Mouse (Mus musculus): ENCODE data around the gene Celsr1. TPM values are rescaled to one million over a fixed set of nuclear protein-coding genes. Genes with fewer than 3 reads are reported as not detected.
"Not testable (repeated sequence)": the region's sequence is repeated elsewhere in the genome, so short reads cannot be mapped to it uniquely, and the experiment has no call there.

Gene Celsr1
- total RNA-seq, 2 experiments from 2014 or later: 0.73 to 0.88 TPM

GRCm38 (mm10) chr15:86064850-86065229 lies 31.3 kb upstream of the Celsr1 start:
- no peak for DNase-seq

GRCm38 (mm10) chr15:86064191-86064849 lies 30.7 kb upstream of the Celsr1 start:
- DNase-seq: no peak

GRCm38 (mm10) chr15:86061848-86062481 lies 28.4 kb upstream of the Celsr1 start:
- no peak for DNase-seq

GRCm38 (mm10) chr15:86061221-86061620 lies 27.6 kb upstream of the Celsr1 start:
- DNase-seq: no peak

GRCm38 (mm10) chr15:86060581-86060980 lies 27.0 kb upstream of the Celsr1 start:
- no peak for DNase-seq

- no peak for DNase-seq
Measured at GRCm38 (mm10) chr15:86059835-86060380, 26.3 kb upstream of the Celsr1 start.

GRCm38 (mm10) chr15:86058931-86059834 lies 25.6 kb upstream of the Celsr1 start:
- no peak for DNase-seq

DNA sequence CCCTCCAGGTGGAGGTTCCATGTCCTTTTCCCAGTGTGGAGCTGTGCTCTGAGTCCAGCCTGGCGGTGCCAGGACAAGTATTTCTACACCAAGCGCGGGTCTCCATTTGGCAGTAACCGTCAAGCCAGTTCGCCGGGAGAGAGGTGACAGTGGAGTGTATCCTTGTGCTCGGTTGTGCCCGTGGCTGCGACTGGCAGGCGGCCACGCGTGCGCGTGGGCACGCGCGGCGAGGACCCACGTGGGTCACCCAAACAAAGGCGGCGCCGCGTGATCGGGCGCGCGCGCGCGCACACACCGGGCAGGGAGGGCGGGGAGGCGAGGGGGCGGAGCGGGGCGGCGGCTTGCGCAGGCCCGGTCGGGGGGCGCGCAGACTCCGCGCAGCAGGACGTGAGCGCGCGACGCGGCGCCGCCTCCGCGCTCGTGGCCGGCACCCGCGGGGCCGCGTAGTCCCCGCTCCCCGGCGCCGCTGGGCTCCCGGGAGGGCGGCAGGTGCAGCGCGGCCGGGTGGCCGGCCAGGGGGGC lies 24.9 kb upstream of the Celsr1 start:
- DNase-seq: peak; percentile 85

DNA sequence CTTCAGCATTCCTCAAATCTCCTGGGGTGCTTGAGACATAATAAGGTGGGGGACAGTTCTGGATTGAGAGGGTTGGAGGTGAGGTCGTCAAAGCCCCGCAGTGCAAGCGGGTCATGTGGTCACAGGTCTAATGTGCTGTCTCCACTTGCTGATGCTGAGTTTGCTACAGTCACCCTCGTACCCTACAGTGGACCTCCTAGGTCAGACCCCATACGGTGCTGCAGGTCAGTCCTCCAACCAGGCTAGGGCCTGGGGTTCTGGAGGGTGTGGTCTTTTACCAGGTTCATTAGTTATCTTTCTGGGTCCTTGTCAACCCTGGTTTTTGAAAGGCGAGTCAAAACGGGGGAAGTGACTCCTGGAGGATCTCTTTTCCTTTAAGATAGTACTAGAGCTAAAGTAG lies 24.3 kb upstream of the Celsr1 start:
- no peak for DNase-seq

GRCm38 (mm10) chr15:86057413-86057812 lies 23.8 kb upstream of the Celsr1 start, which contains the start of gene Gramd4:
Gene Gramd4 (plus strand): TSS chr15:86057695.
- DNase-seq: no peak

- DNase-seq: no peak
Measured at GRCm38 (mm10) chr15:86056221-86056760, 22.7 kb upstream of the Celsr1 start.

DNA sequence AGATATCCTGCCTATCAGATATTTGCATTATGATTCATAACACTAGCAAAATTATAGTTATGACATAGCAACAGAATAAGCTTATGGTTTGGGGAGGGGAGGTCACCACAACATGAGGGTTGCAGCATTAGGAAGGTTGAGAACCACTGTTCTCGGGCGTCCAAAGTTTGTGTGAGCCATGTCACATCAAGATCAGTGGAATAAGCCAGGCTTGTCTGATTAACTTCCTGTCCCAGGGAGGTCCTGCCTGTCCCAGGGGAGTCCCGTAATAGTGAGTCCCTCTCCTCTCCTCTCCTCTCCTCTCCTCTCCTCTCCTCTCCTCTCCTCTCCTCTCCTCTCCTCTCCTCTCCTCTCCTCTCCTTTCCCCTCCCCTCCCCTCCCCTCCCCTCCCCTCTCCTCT lies 21.3 kb upstream of the Celsr1 start:
- DNase-seq: not testable (repeated sequence)

DNA sequence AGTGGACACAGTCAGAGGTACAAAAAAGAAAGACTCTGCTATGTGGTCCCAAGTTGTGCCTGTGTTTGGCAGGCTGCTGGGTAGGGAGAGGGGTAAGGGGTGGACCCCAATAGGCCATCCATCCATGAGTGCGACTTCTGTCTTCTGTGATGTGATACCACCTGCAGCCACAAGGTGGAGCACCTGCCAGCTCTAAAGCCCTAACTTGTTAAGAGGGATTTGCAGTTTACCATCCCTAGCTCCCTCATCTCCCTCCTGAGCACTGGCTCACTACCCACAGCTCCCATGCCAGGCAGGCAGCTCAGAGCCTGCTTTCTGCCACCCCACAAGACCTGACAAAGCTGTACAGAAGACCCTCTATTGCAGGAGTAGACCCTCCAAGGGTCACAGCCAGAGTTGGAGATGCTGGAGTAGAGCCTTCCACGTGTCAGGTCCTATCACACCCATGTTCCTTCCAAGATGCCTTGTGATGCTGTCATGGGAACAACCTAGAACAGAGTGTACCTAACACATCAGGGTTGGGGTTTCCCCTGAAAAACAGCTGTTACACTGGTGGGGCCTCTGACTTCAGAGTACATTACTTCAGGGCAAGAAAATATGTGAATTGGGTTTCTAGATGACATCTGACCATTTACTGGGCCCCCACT lies 20.4 kb upstream of the Celsr1 start:
- peak; percentile 87 for DNase-seq

GRCm38 (mm10) chr15:86051878-86052478 lies 18.4 kb upstream of the Celsr1 start:
- DNase-seq: no peak

DNA sequence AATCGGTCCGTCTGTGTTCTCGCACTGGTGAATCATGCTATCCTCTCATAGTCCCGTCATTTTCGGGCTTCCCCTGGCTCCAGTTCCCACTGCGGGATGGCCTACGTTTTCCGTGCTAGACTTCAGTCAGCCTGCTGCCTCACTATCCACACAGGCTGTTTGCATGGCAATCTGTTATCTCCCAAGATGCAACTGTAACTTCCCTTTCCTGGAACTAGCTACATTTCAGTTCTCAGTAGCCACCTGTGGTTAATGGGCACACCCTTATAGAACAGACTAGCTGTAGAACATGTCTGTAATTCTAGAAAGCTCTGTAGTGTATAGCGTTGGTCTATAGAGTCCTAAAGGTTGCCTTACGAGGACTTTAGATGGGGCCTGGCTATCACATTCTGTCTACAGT lies 17.6 kb upstream of the Celsr1 start:
- no peak for DNase-seq

DNA sequence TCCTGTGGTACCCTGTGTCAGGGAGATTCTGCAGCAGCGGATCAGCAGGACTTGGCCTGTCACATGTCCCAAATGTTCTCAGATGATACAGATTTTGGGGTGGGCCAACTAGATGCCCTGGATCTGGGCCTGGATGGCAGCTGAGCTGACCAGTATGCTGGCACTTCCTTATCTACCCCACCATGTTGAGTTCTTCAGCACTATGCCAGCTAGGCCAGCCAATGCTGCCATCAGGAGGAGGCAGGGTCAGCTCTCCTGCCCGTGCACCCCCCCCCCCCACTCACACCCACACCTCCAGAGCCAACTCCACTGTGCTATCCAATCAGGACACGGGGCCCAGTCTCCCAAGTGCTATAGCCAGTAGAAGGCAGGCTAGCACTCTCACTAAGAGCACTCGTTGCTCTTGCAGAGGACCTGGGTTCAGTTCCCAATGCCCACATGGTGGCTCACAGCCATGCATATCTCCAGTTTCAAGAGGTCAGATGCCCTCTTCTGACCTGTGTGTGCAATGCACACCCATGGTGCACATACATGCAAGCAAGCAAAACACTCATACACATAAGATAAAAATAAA lies 16.7 kb upstream of the Celsr1 start:
- DNase-seq: no peak

DNA sequence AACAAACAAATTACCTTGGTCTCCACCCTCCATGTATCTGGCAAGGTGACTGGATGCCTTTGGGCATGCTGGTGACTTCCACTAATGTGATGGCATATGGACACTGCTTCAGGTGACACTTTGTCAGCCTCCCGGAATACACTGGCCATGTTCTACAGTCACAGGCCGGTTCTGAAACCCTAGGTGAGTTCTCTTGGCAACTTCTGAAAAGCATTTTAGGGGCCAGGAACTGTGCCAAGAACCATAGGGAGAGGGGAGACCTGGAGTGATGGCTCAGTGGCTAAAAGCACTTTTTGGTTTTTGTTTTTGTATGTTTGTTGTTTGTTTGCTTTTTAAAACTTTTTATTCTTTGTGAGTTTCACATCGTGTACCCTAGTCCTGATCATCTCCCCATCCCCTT lies 15.9 kb upstream of the Celsr1 start:
- DNase-seq: no peak

DNA sequence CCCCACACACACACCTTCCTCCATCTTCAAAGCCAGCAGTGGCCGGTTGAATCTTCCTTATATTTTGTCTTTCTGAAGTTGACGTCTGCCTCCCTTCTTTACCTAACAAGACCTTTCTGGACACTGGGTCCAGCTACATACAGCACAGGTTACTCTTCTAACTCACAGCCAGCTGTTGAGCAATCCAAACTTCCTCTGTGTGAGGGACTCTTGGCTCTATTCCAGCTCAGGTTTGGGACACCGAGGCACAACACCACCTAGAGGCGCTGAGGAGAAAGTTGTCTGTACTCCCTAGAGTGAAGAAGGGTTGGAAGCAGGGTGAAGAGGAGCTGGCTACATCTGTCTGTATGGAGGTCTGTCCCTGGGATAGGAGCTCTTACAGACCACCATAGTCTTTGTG lies 8.8 kb upstream of the Celsr1 start:
- no peak for DNase-seq

DNA sequence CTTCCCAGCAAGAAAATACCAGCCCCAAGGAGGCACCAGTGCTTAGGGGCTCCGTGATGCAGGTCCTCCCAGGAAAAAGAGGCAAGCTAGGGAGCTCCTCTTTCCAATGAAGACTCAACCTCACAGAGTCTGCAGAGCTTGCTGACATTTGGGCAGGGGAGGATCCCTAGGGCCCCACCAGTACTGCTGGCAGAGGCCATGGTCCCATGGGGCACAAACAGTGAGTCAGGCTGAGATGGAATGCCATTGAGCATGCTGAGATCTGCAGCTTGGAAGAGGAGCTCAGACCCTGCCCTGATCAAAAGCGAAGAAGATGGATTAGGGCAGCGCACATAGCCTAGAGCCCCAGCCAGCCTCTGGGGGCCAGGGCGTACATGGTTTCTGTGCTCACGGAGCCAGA lies 7.8 kb upstream of the Celsr1 start:
- no peak for DNase-seq

DNA sequence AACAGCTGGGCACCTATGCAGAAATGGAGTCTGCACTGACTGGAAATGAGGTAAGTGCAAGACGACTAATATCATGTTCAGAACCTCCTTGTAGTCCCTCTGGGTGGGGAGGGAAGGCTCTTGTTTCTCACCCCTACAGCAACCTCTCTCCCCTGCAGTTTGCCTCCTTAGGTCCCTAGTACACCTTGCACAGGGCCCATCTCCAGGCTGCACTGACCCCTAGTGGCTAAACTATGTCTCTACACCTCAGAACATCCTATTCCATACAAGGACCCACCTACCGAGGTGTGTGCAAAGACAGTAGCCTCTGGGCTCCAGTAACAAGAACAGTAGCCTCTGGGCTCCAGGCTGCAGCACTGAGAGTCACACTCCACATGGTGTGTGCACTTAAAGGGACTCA lies 5.2 kb upstream of the Celsr1 start:
- DNase-seq: peak; percentile 49

- DNase-seq: no peak
Measured at GRCm38 (mm10) chr15:86035913-86036312, 2.3 kb upstream of the Celsr1 start.
